Mouse (Mus musculus) heart, adult 8-10 months (tissue): ENCODE results near the gene Fbxw7. TPM values are rescaled to one million over a fixed set of nuclear protein-coding genes. Genes with fewer than 3 reads are reported as not detected.

Experiments used
- DNase-seq: peaks from one replicate; pipeline ENCODE4 v3.0.0; 2022; ENCODE audit warnings: low spot score
- total RNA-seq, 4 experiments: library from RNA; stranded (reverse); gene quantifications; 2 replicates each; pipeline ENCODE4 v1.2.4; 2022

Gene Fbxw7
- total RNA-seq = 10 to 100 TPM; 40.0 to 44.7 (median 41.3) TPM

DNA sequence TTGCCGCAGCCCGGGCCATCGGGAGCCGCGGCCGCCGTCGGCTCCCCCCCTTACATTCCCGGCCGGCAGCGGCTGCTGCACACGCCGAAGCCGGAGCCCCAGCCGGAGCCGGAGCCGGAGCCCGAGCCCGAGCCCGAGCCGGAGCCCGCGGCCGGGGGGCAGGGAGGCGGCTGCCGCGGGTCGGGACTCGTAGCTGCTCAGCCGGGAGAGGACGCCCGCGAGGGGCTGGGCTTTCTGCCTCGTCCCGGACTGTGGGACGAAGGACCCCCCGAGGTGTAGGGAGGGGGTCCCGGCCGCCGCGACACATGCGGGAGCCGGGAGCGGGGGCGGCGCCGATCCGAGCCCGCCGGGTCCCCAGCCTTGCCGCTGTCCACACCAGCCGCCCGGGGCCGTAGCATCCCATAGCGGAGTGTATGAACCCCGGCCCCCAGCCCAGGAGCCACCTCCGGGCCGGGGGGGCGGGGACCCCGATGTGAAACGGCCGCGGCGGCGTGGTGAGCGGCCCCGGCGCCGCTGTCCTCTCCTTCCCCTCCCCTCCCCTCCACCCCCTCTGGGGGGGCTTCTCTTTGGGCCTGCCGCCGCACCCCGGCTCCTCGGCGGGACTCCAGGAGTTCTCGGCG, at the start of gene Fbxw7:
Fbxw7 (plus strand) TSS at position 507 of the 620 bp plus-strand sequence.
- DNase-seq = no peak

DNA sequence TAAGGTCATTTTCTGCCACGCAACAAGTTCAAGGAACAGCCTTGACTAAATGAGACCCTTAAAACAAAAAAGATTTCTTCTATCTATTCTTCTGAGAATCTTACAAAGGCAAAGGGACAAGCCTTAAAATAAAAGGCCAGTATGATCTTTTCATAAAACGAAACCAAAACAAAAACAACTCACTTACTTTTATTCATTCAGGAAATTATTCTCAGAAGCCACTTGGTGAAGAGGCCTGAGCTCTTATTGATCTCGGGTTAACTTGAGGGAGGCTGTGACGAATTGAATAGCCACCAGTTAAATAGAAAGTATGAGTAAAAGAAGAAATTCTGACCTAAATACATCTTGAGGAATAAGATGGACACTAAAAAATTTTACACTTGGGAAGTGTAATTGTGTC, 46.1 kb upstream of the Fbxw7 start:
- no peak for DNase-seq

DNA sequence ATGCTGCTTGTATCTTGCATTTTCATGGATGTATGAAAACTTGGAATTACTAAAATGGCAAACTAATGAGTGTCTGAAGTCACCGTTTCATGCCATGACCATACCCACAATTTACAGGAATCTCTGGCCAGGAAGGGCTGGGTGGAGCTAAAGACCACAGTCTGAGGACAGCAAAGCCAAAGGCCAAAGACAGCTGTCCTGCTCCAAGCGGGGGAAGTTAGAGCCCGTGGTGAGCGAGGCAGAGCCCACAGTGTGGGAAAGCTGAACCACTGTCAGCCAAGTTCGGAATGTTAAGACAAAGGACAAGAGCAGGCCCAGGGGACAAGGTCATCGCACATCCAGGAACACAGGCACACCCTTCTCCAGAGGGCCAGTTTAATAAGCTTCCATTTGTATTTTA, 45.7 kb upstream of the Fbxw7 start:
- no peak for DNase-seq

DNA sequence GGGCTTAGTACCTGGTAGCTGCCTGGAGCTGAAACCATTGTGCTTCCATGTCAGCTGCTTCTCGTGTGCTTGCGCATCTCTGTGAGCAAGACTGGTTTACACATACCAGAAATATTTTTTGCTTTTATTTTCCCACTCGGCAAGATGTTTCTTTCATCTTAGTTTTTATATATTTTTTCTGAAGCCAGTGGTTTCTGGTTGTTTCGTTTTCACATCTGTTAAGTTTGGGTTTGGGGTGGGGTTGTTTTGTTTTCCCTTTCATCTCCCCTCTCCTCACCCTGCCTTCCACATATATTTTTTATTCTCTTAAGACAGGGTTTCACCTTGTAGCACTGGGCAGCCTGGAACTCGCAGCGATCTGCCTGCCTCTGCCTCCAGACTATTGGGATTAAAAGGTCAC, 44.5 kb upstream of the Fbxw7 start:
- no peak for DNase-seq

DNA sequence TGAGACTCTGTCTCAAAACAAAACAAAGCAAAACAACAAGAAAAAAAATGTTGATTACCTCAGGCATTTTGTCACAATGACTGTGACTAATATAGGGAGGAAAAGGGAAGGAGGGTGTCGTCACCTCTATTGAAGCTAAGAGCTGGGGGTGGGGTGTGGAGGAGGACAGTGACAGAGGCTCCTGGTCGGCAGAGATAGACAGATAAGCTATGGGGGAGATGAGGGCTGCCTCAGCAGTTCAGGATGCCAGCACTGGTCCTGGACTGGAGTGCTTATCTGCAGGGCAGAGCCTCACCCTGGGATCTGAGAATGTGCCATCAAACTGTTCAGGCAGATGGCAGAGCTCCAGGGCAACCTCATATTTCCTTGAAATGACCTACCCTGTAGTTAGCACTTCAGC, 43.1 kb upstream of the Fbxw7 start:
- DNase-seq = no peak

DNA sequence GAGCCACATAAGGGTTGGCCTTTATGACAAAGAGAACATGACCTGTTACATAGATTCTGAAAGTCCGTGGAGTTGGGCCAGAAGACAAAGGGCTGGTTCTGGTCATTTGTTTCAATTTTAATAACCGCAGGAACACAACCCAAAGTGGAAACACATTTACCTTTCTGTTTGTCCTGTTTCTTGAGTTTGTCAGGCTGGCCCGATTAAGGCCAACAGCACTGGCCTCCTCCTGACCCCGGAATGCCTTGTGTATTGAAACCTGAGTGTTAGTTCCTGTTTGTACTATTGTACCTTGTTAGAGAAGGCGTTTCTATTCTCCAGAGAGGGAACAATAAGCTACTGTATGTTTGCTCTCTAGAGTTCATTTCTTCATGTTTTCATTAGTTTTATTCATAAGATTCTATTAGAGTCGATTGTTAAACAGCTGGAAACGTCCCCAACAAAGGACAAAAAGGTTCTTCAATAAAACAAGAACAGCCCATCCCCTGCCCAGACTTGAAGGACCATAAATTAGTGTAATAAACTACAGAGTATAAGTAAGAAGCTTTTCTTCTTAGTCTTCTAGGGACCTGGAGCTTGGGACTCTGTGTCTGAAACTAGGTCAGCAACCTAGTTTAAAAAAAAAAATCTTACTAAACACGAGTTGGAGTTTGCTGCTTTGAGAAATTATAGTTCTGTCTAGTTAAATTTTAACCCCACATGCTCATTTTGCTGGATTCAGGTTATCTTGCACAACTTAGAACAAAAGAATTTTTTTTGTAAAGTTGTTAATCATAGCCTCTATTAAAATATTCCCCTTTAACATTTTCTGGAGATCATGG, 40.6 kb upstream of the Fbxw7 start:
- DNase-seq = no peak

DNA sequence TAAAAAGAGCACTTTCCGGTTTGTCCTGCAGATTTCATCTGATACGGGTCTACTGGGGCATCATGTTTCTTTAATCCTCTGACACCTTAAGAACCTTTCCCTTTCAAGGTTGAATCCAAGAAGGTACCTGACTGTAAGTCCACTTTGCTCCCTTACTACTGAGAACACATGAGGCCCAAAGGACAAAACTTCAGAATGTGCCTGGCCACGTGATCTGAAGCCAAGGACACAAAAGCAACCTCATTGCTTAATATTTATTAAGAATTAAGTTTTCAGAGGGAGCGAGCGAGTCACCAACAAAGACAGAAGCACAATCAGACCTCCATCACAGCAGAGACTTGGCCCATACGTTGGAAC, 40.0 kb upstream of the Fbxw7 start:
- DNase-seq = no peak

DNA sequence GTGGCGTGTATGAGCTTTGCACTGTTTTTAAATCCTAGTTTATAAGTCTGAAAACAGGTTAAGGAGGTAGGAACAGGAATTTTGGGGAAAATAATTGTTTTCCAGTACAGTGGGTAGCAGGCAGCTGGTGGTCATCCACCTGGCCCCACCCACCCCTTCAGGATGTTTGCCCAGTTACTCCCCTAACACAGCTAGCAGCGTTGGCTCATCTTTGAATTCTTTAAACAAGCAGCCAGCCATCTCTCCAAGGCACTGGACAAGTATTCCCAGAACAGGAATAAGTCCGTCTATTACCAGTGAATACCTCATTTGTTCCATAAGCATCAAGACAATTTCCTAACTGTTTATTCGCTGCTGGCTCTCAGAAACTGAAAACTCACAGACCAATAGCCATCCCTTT, 39.5 kb upstream of the Fbxw7 start:
- no peak for DNase-seq

DNA sequence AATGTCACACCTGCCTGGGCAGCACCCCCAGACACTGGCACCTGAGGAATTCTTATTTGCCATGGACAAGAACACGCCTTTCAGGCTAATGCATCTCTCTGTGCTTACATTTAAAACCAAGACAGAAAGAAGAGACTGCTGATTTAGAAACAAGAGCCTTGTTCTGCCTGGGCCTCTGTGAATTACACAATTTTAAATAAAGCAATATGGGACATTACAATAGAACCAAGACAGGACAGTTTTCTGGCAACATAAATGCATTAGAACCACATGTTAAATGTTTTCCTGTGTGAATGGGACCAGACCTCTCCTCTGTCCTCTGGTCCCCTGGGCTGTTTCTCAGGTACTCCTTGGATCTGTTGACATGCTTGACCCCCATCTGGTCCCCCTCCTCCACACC, 39.0 kb upstream of the Fbxw7 start:
- DNase-seq = no peak

DNA sequence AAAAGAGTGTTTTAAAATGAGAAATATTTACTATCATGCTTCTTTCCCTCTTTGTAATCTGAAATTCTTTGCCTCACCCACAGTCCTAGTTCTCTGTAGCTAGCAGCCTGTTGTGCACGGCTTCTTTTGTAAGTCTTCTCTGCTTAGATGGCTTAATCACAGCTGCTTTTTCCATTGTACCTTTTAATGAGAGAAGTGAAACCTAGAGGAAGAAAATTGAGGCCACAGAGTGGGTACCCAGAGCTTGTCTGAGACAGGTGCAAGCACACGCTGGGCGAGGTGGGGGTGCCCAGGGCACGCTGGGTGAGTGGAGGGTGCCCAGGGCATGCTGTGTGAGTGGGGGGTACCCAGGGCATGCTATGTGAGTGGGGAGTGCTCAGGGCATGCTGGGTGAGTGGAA, 27.2 kb upstream of the Fbxw7 start:
- DNase-seq = no peak

DNA sequence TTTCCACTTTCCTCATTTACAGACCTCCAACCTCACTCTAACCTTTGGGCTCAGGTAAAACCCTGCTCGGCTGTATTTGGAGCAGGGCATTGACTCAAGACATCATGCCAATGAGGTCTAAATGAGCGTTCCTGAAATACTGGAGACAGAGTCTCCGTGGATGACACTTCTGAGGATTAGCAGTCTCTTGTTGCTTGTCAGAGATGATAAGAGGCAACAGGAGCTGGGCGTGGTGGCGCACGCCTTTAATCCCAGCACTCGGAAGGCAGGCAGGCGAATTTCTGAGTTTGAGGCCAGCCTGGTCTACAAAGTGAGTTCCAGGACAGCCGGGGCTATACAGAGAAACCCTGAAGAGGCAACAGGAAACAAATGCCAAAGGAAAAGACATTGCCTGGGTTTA, 11.0 kb upstream of the Fbxw7 start:
- DNase-seq = no peak

DNA sequence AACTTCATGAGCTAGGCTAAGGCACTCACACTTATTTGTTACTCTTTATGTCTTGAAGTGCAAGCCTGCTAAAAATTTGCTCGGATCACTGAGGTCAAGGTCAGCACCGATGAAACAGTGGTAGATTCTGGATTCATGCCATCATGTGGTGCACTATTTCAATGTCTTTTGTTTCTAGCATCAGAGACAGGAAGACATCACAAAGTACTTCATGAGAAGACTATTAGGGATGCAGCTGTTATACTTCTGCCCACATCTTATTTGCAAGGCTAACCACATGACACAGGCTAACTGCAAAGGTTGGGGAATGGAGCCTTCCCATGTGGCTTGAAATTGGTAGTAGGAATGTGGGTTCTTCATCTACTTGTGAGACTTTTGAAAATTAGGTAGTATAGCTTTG, 8.9 kb upstream of the Fbxw7 start:
- DNase-seq = no peak

DNA sequence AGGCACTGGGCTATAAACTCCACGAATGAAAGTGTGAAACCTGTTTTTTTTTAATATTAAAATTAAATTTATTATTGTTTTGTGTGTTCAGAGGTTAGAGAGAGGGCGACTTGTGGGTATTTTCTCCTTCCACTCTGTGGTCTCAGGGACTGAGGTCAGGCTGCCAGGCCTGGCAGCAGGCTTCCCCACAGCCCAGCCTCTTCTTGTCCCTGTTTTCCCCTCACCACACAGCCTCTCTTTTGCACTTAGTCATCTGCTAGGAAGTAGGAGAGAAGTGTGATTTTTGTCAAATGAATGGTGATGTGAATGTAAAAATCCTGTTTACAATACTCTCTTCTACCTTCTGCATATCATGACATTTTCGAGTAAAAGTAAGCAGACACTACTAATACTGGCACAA, 7.2 kb upstream of the Fbxw7 start:
- no peak for DNase-seq

DNA sequence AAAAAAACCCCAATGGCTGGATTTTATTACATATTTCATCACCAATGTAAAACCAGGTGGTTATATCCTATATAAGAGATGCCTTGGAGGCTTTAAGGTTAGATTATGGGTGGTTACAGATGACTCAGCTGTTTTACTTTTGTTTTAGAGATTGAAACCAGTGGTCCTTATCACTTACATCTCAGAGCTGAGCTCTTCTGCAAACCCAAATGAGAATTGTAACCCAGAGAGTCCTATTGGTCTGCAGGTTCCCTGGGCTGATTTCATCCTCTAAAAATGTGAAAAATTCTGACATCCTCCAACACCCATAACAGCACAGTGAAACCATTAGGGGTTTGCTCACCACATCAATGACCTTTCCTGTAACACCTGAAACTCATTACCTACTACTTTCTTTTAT, 6.2 kb upstream of the Fbxw7 start:
- no peak for DNase-seq

DNA sequence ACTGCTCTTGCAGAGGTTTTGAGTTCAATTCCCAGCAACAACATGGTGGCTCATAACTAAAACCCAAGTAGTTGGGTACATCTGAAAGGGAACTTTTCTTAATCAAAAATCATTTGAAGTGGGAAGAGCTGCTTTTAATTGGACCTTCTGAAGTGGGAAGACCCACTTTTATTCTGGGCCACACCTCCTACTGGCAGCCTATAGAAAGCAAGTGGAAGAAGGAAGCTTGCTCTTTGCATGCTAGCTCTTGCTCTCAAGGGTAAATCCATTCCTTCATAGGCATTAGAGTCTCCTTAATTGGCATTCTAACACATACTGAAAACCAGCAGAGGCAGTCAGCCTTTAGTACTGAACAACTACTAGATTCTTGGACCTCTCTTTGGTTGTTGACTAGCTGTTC, 4.3 kb upstream of the Fbxw7 start:
- DNase-seq = no peak

DNA sequence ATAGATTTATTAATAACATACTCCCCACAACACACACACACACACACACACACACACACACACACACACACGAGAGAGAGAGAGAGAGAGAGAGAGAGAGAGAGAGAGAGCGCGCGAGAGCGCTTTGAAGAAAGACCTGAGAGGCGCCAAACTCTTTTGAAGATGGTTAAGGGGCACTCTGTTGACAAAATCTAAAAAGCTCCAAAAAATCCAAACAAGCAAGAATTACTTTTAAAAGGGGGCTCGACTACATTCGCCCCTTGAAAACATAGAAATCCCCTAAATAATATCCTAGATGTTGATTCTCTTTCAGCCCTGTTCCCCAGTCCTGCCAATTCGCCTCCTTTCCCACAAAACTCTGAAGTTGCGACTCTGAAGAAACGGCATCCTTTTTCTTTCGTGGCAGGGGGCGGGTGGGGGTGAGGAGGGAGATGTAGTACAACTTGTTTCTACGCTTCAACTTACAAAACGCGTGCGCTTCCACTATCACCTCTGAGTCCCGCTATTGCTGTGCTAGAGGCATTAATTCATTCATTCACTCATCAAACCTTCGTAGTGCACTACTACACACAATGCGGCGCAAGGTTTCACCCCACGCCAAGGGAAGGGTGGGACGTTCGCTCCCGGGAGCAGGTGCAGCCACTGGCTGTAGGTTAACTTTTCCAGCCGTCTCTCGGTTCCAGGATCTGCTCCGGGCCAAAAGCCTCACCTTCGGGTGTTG, 1.5 kb upstream of the Fbxw7 start:
- DNase-seq = no peak

DNA sequence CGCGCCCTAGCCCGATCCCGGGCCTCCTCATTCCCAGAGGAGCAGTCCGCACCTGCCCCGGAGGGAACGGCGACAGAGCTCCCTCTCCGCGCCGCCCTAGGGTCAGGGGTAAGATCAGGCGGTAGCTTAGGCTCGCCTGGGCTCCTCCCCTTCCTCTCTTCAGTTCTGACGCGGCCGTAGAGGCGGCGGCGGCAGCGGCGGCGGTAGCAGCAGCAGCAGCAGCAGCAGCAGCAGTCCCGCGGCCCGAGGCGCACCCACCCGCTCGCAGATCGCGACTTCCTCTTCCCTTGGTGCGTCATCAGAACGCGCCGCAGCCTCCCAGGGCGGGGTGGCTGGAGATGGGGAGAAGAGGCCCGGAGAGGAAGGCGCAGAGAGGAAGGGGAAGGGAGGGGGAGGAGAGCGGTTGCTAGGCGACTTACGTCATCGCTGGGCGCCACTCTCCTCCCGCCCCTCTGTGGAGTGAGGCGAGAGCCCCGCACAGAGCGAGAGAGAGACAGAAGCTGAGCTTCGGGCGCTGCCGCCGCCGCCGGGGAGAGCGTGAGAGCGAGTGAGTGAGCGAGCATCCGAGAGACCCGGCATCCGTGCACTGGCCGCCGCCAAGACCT, 809 bp upstream of the Fbxw7 start:
- peak; percentile 99 for DNase-seq

DNA sequence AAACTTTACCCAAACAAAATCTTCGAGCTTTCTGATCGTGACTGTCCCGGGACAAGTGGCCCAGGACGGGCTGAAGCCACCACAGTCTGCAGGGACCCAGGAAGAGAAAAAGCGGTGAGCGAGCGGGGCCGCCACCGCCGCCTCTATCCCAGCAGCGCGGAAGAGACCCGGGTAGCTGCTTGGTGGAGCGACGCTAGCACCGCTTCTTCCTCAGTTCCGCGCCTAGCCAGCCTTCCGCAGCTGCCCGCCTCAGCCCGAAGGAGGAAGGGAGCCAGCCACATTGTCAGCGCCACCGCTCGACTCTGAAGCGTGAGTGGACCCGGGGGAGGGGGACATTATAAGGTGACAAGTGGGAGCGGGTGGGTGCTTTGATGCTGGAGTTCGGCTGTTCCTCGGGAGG, 393 bp downstream of the Fbxw7 start:
- DNase-seq = peak; percentile 11

DNA sequence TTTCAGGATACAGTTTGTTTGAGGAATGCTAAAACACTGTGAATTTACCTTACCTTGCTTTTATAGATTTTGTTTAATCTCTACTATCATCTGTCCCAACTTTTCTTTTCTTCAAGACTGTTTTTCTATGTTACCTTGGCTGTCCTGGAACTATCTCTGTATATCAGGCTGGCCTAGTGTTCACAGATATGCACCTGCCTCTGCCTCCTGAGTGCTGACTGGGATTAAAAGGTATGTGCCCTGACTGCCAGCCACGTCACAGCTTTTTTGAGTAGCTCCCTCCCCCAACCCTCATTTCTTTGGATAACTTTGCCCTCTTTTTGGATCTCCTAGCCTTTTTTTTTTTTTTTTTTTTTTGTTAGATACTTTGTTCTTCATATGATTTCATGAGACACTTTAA, 1.9 kb downstream of the Fbxw7 start:
- DNase-seq = no peak

DNA sequence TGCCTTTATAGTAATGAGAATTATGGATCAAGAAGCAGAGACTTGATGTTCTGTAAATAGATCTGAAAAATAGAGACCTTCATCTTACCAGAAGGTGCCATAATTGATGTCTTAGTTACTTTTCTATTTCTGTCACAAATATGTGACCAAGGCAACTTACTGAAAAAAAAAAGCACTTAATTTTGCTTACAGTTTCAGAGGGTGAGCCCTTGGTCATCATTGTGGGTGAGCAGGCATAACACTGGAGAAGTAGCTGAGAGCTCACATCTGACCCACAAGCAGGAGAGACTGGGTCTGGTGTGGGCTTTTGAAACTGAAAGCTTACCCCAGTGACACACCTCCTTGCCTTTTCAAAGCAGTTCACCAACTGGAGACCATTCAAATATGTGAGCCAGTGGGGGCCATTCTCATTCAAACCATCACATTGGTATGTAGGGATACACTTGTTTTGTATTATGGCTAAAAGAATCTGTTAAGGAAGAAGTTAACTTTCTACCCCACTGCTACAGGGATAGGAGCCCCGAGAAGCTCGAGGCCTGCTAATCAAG, 5.7 kb downstream of the Fbxw7 start:
- DNase-seq = no peak

DNA sequence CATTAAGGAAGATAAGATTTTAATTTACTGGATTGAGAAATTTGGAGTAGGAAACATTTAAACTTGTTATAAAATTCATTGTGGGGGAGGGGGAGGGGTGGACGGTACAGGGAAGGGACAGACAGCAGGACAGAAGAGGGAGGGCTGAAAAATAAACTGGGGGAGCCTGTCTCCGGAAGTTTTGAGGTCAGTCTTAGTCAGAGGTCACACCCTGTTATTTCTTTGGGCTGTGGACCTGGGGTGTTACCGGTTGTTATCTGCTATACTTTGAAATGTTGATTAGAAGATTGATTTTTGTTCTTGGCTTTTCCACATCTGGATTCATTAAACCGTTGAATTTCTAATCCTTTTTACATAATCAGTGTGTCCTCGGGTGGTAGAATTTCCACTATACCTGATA, 10.9 kb downstream of the Fbxw7 start:
- DNase-seq = no peak

DNA sequence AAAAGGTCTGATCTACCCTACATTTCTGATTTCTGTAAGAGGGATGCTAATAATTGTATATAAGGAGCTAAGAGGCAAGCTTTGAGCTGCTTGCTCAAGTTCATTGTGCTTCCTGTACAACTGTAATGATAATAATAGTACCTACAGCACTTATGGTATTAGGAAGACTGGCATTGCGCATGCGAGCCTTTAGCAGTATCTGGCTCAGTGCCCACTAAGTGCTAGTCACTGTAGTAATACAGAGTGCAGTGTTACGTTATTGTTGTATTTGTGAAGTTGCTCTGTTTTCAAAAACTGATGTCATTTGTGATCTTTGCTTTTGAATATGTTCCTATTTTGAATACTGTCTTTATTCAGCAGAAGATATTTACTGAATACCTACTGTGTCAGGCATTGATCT, 11.3 kb downstream of the Fbxw7 start:
- peak; percentile 14 for DNase-seq
